Mouse (Mus musculus) neural tube, embryonic 15.5 days (tissue): Measurements from ENCODE around the gene Atg9b. TPM values are rescaled to one million over a fixed set of nuclear protein-coding genes. Genes with fewer than 3 reads are reported as not detected.

ENCODE experiments used
- ATAC-seq: fragments of 200-750 bp; cut with Nextera tagmentation; 2 replicates; pipeline ENCODE4 v1.8.0; 2017; ENCODE audit warnings: mild to moderate bottlenecking, moderate TSS enrichment, moderate library complexity; ENCODE audit not compliant: low FRiP score
- H3K27ac ChIP-seq: fragments of 300-500 bp; sonication (generic); replicated peaks from 2 replicates; pipeline ENCODE4 v1.5.1; 2015; ENCODE audit warnings: mild to moderate bottlenecking, inconsistent platforms
- H3K27me3 ChIP-seq: fragments of 300-500 bp; sonication (generic); replicated peaks from 2 replicates; pipeline ENCODE4 v1.6.1; 2015; ENCODE audit warnings: inconsistent platforms
- H3K36me3 ChIP-seq: fragments of 300-500 bp; sonication (generic); 2 replicates; pipeline ENCODE4 v1.6.1; 2015; ENCODE audit warnings: inconsistent platforms
- H3K4me1 ChIP-seq: fragments of 300-500 bp; sonication (generic); 2 replicates; pipeline ENCODE4 v1.6.1; 2015; ENCODE audit warnings: inconsistent platforms
- H3K4me2 ChIP-seq: fragments of 300-500 bp; sonication (generic); 2 replicates; pipeline ENCODE4 v1.6.1; 2015; ENCODE audit warnings: inconsistent platforms, mild to moderate bottlenecking, moderate library complexity
- H3K4me3 ChIP-seq: fragments of 300-500 bp; sonication (generic); replicated peaks from 2 replicates; pipeline ENCODE4 v1.5.1; 2015; ENCODE audit warnings: mild to moderate bottlenecking, inconsistent platforms
- H3K9ac ChIP-seq: fragments of 300-500 bp; sonication (generic); replicated peaks from 2 replicates; pipeline ENCODE4 v1.6.1; 2015; ENCODE audit warnings: mild to moderate bottlenecking, inconsistent platforms
- H3K9me3 ChIP-seq: fragments of 300-500 bp; sonication (generic); replicated peaks from 2 replicates; pipeline ENCODE4 v1.6.1; 2016; ENCODE audit warnings: inconsistent platforms
- WGBS: fragments of 180-500 bp; shearing (Covaris S2); methylation state at CpG from one replicate; pipeline ENCODE4 v1.1.7; 2015; ENCODE audit warnings: mixed read lengths; 5-methylcytosine and 5-hydroxymethylcytosine counted together
- polyA plus RNA-seq: library from polyadenylated mRNA; unstranded; fragments of >200 nt; fragmentation: Nextera tagmentation; extraction: Ambion mirVana; gene quantifications from 2 replicates; pipeline ENCODE4 v1.2.1, GENCODE M21; 2015

The Atg9b gene
- polyA plus RNA-seq, 1 experiment from 2014 or later: 4.8 TPM

DNA sequence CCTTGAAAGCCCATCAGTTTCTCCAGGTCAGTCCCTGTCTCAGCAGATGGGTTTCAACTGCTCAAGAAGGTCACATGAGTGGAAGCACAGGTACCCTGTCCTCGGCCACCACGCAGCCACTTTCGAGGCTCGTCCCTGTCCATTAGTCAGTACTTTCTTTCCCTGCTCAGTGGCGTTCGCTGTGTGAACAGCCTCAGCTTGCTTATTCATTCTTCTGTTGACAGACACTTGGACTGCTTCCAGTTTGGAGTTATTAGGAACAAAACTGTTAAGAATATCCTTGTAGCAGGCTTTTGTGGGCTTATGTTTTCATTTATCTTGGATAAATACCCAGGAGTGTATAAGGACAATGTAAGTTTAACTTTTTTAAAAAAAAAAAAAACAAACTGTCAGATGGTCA is 17.7 kb downstream of the Atg9b start:
- no peak overlapping the region for H3K27ac ChIP-seq
- no peaks in the 10 kb centered on the region for H3K36me3 ChIP-seq
- no peak overlapping the region for H3K4me2 ChIP-seq
- WGBS: 69% methylated on average over 6 of the region's 6 CpGs
- H3K4me3 ChIP-seq: no peak overlapping the region
- no peaks in the 10 kb centered on the region for H3K9me3 ChIP-seq
- H3K4me1 ChIP-seq: no peaks in the 10 kb centered on the region
- H3K27me3 ChIP-seq: no peaks in the 10 kb centered on the region
- no peak for ATAC-seq
- no peak overlapping the region for H3K9ac ChIP-seq

DNA sequence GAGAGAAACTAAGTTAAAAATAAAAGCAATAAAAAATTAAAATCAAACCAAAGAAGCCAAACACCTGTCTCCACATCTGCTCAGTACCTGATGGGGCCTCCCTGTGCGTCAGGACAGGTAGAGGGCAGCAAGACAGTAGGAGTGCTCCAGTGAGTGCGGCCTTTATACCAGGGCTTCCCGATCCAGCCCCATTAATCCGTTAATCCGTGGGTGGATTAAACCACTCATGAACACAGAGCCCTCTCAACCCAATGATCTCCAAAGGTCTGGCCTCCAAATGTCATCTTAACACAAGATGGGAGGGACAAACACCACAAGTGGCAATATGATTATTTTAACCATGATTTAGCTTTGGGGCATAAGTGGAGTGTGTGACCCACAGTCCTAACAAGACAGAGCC is 18.1 kb downstream of the Atg9b start:
- H3K27me3 ChIP-seq: no peaks in the 10 kb centered on the region
- H3K4me1 ChIP-seq: no peaks in the 10 kb centered on the region
- no peak overlapping the region for H3K9ac ChIP-seq
- no peaks in the 10 kb centered on the region for H3K9me3 ChIP-seq
- H3K4me3 ChIP-seq: no peak overlapping the region
- no peaks in the 10 kb centered on the region for H3K36me3 ChIP-seq
- H3K4me2 ChIP-seq: no peak overlapping the region
- WGBS: 75% methylated on average over 5 of the region's 5 CpGs
- H3K27ac ChIP-seq: no peak overlapping the region
- no peak for ATAC-seq

DNA sequence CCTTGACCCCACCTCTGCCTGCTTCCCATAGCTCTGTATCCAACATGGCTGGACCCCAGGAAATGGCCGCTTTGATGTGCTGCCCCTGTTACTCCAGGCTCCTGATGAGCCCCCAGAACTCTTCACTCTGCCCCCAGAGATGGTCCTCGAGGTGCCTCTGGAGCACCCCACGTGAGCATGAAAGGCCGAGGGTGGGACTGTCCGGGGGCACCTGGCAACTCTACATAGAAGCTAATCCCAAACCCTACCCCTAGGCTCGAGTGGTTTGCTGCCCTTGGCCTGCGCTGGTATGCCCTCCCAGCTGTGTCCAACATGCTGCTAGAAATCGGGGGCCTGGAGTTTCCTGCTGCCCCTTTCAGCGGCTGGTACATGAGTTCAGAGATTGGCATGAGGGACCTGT is 22.2 kb downstream of the Atg9b start:
- Histone ChIP-seq H3K4me2 (no peak overlapping the region), H3K9me3 (no peaks in the 10 kb centered on the region), H3K4me1 (no peaks in the 10 kb centered on the region), H3K27ac (no peak overlapping the region), H3K9ac (no peak overlapping the region), H3K36me3 (no peaks in the 10 kb centered on the region), H3K4me3 (no peak overlapping the region), H3K27me3 (no peaks in the 10 kb centered on the region)
- ATAC-seq: no peak
- WGBS: 89% methylated on average over 9 of the region's 9 CpGs

DNA sequence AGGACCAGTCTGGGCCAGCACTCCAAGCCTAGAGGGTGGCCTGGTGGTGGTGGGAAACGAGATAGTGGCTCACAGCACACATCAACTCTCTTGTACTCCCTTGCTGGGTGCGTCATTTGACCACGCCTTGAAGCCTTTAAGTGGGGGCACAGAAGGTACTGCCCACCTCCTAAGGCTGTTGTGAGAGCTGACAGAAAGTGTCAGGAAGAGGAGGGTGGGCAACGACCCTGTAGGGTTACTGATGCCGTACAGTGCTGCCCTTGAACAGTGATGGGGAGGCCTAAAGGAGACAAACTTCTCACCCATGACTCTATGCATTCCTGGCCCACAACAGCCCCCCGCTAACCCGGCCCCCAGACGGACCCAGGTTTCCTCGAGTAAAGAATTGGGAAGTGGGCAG is 25.5 kb downstream of the Atg9b start:
- Histone ChIP-seq H3K27ac (no peak overlapping the region), H3K9ac (no peak overlapping the region), H3K27me3 (no peaks in the 10 kb centered on the region), H3K36me3 (no peaks in the 10 kb centered on the region), H3K4me1 (no peaks in the 10 kb centered on the region), H3K4me3 (no peak overlapping the region), H3K9me3 (no peaks in the 10 kb centered on the region), H3K4me2 (no peak overlapping the region)
- 85% methylated on average over 9 of the region's 9 CpGs for WGBS
- ATAC-seq: no peak

DNA sequence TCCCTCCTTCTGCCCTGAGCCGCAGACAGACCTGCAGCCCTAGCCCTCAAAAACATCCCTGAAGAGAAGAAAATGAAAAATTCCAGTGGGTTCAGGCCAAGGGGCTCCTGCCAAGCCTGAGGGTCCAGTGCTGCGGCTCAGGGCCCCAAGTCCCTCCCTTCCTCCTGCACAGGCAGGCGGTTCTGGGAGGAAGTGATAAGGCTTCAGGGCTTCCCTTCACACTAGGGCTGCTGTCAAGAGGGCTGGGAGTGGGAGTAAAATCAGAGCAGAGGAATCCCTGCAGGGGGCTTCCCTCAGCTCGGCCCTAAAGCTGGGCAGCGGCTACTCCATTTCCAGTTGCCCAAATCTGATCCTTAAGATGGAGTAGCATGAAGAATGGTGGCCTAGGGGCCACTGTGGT is 26.4 kb downstream of the Atg9b start:
- Histone ChIP-seq H3K27me3 (no peaks in the 10 kb centered on the region), H3K4me1 (peaks cover 5% of the 10 kb centered on the region; the same call in 1 of the 2 replicates), H3K9ac (no peak overlapping the region), H3K36me3 (no peaks in the 10 kb centered on the region), H3K4me2 (no peak overlapping the region), H3K4me3 (no peak overlapping the region), H3K27ac (no peak overlapping the region), H3K9me3 (no peaks in the 10 kb centered on the region)
- WGBS: 48% methylated on average over 5 of the region's 5 CpGs
- ATAC-seq: no peak

DNA sequence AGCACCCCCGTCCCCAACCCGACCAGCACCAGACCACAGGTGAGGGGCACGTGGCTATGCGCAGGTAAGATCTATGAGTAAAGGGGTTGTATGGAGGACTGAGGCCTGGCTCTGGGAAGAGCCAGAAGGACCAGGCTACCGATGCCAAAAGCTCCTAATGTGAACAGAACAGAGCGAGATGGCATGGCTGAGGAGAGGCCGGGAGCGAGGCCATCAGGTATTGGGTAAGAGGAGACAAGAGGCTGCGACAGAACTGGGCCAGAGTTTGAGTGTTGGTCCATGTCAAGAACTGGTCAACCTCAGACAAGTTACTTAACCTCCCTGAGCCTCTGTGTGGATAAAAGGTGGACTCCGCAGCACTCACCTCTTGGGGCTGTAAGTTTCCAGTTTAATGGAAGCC is 27.0 kb downstream of the Atg9b start:
- Histone ChIP-seq H3K4me2 (0 out of 2 replicates have a peak overlapping the region, but pooled peaks have one; percentile 5), H3K9ac (no peak overlapping the region), H3K4me1 (peaks cover 6% of the 10 kb centered on the region; the same call in 1 of the 2 replicates), H3K9me3 (no peaks in the 10 kb centered on the region), H3K36me3 (no peaks in the 10 kb centered on the region), H3K4me3 (peak overlapping the region; percentile 18; the same call in 1 of the 2 replicates), H3K27ac (no peak overlapping the region), H3K27me3 (no peaks in the 10 kb centered on the region)
- no peak for ATAC-seq
- 84% methylated on average over 10 of the region's 10 CpGs for WGBS

DNA sequence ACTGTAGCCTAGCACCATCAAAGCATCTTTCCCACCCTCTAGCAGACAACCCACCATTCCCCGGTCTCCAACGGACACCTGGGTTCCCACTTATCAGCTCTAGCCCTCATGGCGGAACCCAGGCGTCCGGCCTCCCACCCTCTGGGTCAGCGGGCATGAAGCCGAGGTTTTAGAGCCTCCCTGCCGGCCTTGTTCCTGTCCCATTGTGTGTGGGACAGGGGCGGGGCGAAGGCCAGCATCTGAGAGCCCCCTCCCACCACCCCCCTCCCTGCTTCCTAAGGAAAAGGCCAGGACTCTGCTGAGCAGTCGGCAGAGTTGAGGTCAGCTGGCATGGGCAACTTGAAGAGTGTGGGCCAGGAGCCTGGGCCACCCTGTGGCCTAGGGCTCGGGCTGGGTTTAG is 27.4 kb downstream of the Atg9b start, which contains the start of gene Nos3:
Nos3 (plus strand) TSS at position 303 of the 400 bp plus-strand sequence.
- H3K4me1 ChIP-seq: peaks cover 6% of the 10 kb centered on the region; the same call in 1 of the 2 replicates
- peak within 1 kb of the TSS; percentile 18; the same call in 1 of the 2 replicates for H3K4me3 ChIP-seq
- H3K27me3 ChIP-seq: no peaks in the 10 kb centered on the region
- H3K27ac ChIP-seq: no peak within 1 kb of the TSS
- no peak within 1 kb of the TSS for H3K9ac ChIP-seq
- H3K9me3 ChIP-seq: no peaks in the 10 kb centered on the region
- no peaks in the 10 kb centered on the region for H3K36me3 ChIP-seq
- ATAC-seq: no peak
- 0 out of 2 replicates have a peak within 1 kb of the TSS, but pooled peaks have one; percentile 5 for H3K4me2 ChIP-seq
- WGBS: 47% methylated on average over 12 of the region's 12 CpGs

DNA sequence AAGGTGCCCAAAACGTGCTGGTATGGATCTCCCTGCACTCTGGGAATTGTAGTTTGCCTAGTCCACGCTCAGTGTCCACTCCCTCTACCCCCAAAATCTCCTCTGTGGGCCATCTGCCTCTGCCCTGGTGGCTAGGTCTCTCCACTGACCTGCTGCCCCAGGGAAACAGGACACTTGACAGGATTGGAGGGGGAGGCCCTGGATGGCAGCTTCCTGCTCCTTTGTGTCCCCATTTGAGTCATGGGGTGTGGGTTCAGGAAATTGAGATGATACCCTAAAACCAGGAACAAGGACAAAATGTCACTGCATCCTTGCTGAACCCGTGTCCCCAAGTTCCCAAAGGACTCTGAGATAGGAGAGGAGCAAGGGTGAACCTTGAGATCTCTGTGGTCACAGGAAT is 27.9 kb downstream of the Atg9b start:
- ATAC-seq: no peak
- 66% methylated on average over 3 of the region's 3 CpGs for WGBS

DNA sequence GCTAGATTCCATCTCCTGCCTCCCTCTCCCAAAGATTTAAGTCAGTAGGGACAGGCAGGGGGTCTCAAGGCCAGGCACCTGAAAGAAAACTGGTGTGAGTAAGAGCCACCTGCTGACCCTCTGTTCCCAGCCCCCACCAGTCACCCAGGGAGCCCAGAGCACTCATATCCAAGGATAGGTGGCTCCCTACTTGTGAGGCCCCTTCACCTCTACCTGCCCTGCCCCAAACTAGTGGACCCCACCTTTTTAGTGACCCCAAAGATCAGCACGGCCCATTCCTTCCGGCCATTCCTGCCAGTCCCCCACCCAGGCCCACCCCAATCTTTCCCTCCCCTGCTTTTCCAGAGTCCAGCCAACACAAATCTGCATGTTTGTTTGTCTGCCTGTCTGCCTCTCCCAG is 28.5 kb downstream of the Atg9b start:
- H3K27me3 ChIP-seq: no peaks in the 10 kb centered on the region
- H3K4me2 ChIP-seq: no peak overlapping the region
- WGBS: 85% methylated on average over 2 of the region's 2 CpGs
- H3K4me1 ChIP-seq: peaks cover 6% of the 10 kb centered on the region; the same call in 1 of the 2 replicates
- H3K9me3 ChIP-seq: no peaks in the 10 kb centered on the region
- no peak overlapping the region for H3K9ac ChIP-seq
- H3K36me3 ChIP-seq: no peaks in the 10 kb centered on the region
- H3K27ac ChIP-seq: no peak overlapping the region
- H3K4me3 ChIP-seq: no peak overlapping the region
- ATAC-seq: no peak

More for the DNA sequence above, 27.9 kb downstream of the Atg9b start:
- H3K4me3 ChIP-seq: no peak overlapping the region
- H3K9me3 ChIP-seq: no peaks in the 10 kb centered on the region
- no peaks in the 10 kb centered on the region for H3K36me3 ChIP-seq
- H3K4me1 ChIP-seq: peaks cover 6% of the 10 kb centered on the region; the same call in 1 of the 2 replicates
- H3K4me2 ChIP-seq: no peak overlapping the region
- no peaks in the 10 kb centered on the region for H3K27me3 ChIP-seq
- no peak overlapping the region for H3K9ac ChIP-seq
- no peak overlapping the region for H3K27ac ChIP-seq

DNA sequence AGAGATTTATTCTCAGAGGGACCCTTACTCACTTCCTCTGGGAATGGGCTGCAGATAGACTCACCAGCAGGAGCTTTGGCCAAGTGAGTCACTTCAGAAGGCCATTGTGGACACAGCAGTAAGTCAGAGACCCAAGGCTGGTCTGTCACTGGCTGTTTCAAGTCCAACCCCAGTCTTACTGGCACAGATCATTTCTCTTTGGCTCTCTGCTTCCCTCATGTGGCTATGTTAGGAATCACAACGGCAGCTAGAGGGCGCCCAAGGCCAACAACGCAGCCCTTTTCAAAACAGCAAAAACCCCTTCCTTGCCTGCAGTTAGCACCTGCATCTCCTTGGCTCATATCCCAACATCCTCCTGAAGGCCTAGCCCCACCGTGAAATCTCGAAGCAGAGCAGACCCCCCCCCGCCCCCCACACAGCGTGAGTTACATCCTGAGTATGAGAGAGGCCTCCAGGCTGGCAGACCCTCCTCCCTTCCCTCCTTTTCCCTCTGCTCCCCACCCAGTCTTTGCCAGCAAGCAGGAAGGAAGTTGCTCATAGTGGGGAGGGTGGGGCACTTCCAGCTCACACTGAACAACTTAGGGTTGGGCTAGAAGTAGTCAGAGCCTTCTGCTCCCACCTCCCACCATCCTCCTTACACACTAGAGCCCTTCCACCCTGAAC is 31.0 kb downstream of the Atg9b start:
- no peaks in the 10 kb centered on the region for H3K36me3 ChIP-seq
- no peaks in the 10 kb centered on the region for H3K27me3 ChIP-seq
- H3K9me3 ChIP-seq: no peaks in the 10 kb centered on the region
- peak overlapping the region; percentile 41; the same call in 1 of the 2 replicates for H3K27ac ChIP-seq
- H3K9ac ChIP-seq: no peak overlapping the region
- H3K4me2 ChIP-seq: no peak overlapping the region
- peak; percentile 75 for ATAC-seq
- H3K4me3 ChIP-seq: no peak overlapping the region
- H3K4me1 ChIP-seq: peaks cover 6% of the 10 kb centered on the region; the same call in 1 of the 2 replicates
- WGBS: 0% methylated on average over 7 of the region's 7 CpGs

DNA sequence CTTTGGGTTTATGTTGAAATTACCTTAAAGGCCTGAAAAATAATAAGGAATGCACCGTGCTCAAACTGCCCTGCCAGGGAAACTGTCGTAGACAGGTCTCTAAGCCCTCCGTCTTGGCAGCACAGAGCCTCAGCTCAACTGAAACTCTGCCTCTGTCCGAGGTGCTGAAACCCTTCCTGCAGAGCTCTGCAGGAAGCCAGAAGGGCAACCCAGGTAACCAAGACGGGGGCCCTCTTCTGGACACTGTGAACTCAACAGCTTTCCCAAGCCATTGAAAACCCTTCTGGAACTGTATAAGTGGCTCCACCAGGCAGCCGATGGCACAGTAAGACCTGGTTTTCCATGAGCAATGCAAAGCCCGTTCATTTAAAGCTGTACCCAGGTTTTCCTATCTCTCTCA is 34.5 kb downstream of the Atg9b start:
- Histone ChIP-seq H3K4me1 (peaks cover 21% of the 10 kb centered on the region), H3K36me3 (no peaks in the 10 kb centered on the region), H3K9ac (no peak overlapping the region), H3K9me3 (no peaks in the 10 kb centered on the region), H3K4me2 (no peak overlapping the region), H3K27me3 (no peaks in the 10 kb centered on the region), H3K4me3 (no peak overlapping the region), H3K27ac (no peak overlapping the region)
- ATAC-seq: no peak
- WGBS: 16% methylated on average over 7 of the region's 7 CpGs

DNA sequence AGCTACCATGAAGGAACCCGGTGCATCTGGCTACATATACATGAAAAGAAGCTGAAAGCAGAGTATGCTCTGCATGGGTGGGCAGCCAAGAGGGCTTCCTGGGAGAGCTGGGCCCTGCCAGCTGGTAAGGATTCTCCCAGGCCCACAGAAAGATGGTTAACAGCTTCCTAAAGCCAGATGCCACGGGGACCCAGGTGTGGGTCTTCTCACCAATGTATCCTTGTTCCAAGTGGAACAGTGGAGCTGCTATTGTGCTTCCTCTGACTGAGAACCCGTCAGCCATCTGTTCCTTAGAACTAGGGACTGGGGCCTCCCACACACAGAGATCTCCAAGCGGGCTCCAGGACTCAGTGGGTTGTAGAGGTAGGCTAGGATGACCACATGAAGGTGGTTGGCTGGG is 35.2 kb downstream of the Atg9b start:
- Histone ChIP-seq H3K9ac (no peak overlapping the region), H3K4me1 (peaks cover 27% of the 10 kb centered on the region), H3K4me2 (no peak overlapping the region), H3K36me3 (no peaks in the 10 kb centered on the region), H3K27me3 (no peaks in the 10 kb centered on the region), H3K27ac (no peak overlapping the region), H3K9me3 (no peaks in the 10 kb centered on the region), H3K4me3 (no peak overlapping the region)
- no peak for ATAC-seq
- WGBS: 50% methylated on average over 4 of the region's 4 CpGs
